Mouse (Mus musculus) neural tube, embryonic 14.5 days (tissue): ENCODE measurements around the gene Polr2l. TPM values are rescaled to one million over a fixed set of nuclear protein-coding genes. Genes with fewer than 3 reads are reported as not detected.

Experiments
- ATAC-seq: fragments of 200-750 bp; cut with Nextera tagmentation; 2 replicates; pipeline ENCODE4 v1.8.0; 2017; ENCODE audit warnings: low read depth, mild to moderate bottlenecking, moderate TSS enrichment, moderate library complexity
- H3K27ac ChIP-seq: fragments of 300-500 bp; sonication (generic); 2 replicates; pipeline ENCODE4 v1.5.1; 2014; ENCODE audit warnings: low read depth, mild to moderate bottlenecking, control low read depth, low read length, moderate library complexity, mixed read lengths
- H3K27me3 ChIP-seq: fragments of 300-500 bp; sonication (generic); 2 replicates; pipeline ENCODE4 v1.6.1; 2014; ENCODE audit warnings: low read length; ENCODE audit not compliant: control insufficient read depth, insufficient read depth
- H3K36me3 ChIP-seq: fragments of 300-500 bp; sonication (generic); 2 replicates; pipeline ENCODE4 v1.6.1; 2014; ENCODE audit warnings: low read length, mixed read lengths; ENCODE audit not compliant: control insufficient read depth, insufficient read depth
- H3K4me1 ChIP-seq: fragments of 300-500 bp; sonication (generic); 2 replicates; pipeline ENCODE4 v1.6.1; 2014; ENCODE audit warnings: low read length; ENCODE audit not compliant: control insufficient read depth, insufficient read depth
- H3K4me2 ChIP-seq: fragments of 300-500 bp; sonication (generic); 2 replicates; pipeline ENCODE4 v1.6.1; 2014; ENCODE audit warnings: mild to moderate bottlenecking, low read depth, low read length, control low read depth
- H3K4me3 ChIP-seq: fragments of 300-500 bp; sonication (generic); 2 replicates; pipeline ENCODE4 v1.5.1; 2014; ENCODE audit warnings: low read depth, low read length, control low read depth, mixed read lengths
- H3K9ac ChIP-seq: fragments of 300-500 bp; sonication (generic); replicated peaks from 2 replicates; pipeline ENCODE4 v1.6.1; 2014; ENCODE audit warnings: low read depth, mild to moderate bottlenecking, control low read depth, low read length, mixed read lengths
- H3K9me3 ChIP-seq: fragments of 300-500 bp; sonication (generic); 2 replicates; pipeline ENCODE4 v1.6.1; 2016; ENCODE audit warnings: low read length; ENCODE audit not compliant: control insufficient read depth
- WGBS: fragments of 180-500 bp; shearing (Covaris S2); extraction: QIAGEN DNeasy Blood & Tissue Kit; methylation state at CpG from one replicate; pipeline ENCODE4 v1.1.7; 2014; 5-methylcytosine and 5-hydroxymethylcytosine counted together
- polyA plus RNA-seq: library from polyadenylated mRNA; unstranded; fragments of >200 nt; fragmentation: Nextera tagmentation; extraction: Ambion mirVana; gene quantifications from 2 replicates; pipeline ENCODE4 v1.2.1, GENCODE M21; 2014

The Polr2l gene
- polyA plus RNA-seq, 1 experiment from 2014 or later, result 87.3 TPM

DNA sequence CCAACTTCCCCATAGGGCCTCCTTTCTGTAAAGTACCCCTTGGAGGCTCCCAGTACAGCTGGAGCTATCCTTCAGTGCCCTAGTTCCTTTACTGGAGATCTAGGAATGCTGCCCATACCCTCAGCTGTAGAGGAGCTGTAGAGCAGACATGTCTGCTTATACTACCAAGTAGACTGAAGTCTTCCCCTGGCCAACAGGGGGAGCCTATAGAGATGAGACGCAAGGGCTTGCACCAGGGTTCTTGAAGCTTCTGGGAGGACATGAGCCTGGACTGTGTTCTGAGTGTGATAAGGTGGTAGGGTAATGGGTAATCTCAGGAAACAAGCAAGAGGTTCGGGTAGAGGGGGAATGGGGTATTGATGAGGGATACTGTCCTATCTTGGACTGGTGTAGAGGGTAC is 16.2 kb upstream of the Polr2l start:
- Histone ChIP-seq H3K27me3 (no peaks in the 10 kb centered on the region), H3K4me1 (no peaks in the 10 kb centered on the region), H3K27ac (no peak overlapping the region), H3K4me2 (no peak overlapping the region), H3K36me3 (no peaks in the 10 kb centered on the region), H3K9me3 (no peaks in the 10 kb centered on the region), H3K4me3 (no peak overlapping the region), H3K9ac (no peak overlapping the region)
- ATAC-seq, result no peak
- 85% methylated on average over 2 of the region's 2 CpGs for WGBS

DNA sequence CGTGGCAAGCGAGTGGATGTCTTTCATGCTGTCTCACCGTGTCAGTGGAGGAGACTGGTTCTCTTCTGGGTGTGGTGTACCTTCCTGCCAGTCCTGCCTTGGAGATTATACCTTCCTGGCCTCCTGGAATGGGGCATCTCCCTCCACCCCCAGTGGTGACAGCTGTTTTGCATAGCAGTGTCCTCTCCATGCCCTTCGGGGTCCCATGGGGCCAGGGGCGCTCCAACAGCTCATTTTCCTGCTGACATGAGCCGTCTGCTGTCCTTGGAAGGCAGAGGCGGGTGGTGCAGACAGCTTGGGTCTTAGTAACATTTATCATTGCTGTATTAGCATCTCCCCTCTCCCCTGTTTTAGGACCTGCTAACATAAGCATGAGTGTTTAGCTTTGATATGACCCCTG is 12.2 kb upstream of the Polr2l start:
- no peaks in the 10 kb centered on the region for H3K9me3 ChIP-seq
- H3K9ac ChIP-seq, result no peak overlapping the region
- peaks cover 4% of the 10 kb centered on the region; the same call in 1 of the 2 replicates for H3K27me3 ChIP-seq
- H3K4me2 ChIP-seq, result no peak overlapping the region
- no peaks in the 10 kb centered on the region for H3K36me3 ChIP-seq
- no peak overlapping the region for H3K27ac ChIP-seq
- no peak overlapping the region for H3K4me3 ChIP-seq
- WGBS, result 80% methylated on average over 7 of the region's 7 CpGs
- ATAC-seq, result no peak
- peaks cover 8% of the 10 kb centered on the region for H3K4me1 ChIP-seq

DNA sequence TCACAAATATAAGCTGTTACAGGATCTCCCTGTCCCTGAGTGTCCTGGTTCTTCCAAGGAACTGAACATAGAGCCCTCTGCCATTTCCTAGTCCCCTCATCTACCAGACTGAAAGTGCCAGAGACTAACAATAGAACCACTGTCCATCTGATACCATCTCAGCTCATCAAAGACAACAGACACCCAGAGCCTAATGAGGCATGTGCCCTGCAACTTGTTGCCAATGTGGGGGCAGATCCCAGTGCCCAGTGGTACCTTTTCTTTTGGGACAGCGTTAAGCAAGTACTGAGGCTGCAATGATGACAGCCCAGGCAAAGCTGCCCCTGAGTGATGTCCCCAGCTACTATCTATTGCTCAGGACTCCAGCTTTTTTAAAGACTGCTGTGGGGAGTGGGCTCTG is 11.3 kb upstream of the Polr2l start:
- Histone ChIP-seq H3K27ac (no peak overlapping the region), H3K4me3 (no peak overlapping the region), H3K27me3 (peaks cover 4% of the 10 kb centered on the region; the same call in 1 of the 2 replicates), H3K9ac (no peak overlapping the region), H3K36me3 (no peaks in the 10 kb centered on the region), H3K4me2 (no peak overlapping the region), H3K4me1 (peaks cover 13% of the 10 kb centered on the region), H3K9me3 (no peaks in the 10 kb centered on the region)
- no peak for ATAC-seq
- WGBS, result 95% methylated on average over 1 of the region's 1 CpGs

DNA sequence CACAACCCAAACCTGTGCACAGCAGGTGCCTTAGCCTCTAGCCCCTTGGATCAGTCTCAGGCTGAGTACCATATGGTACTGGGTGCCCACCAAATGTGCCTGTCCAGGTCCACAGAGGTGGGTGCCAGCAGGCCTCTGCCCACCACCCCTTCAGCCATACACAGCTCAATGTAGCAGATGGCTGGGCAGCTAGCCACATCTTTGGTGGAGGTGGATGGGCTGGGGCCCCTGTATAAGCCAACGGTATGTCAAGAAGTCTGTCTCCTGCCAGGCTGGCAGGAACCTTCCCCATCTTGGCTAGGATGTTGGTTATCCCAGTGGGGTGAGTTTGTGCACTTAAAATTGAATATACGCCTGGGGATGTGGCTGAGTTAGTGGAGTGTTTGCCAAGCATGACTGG is 10.7 kb upstream of the Polr2l start:
- no peak for ATAC-seq
- no peak overlapping the region for H3K9ac ChIP-seq
- H3K9me3 ChIP-seq, result no peaks in the 10 kb centered on the region
- peaks cover 16% of the 10 kb centered on the region for H3K4me1 ChIP-seq
- H3K27me3 ChIP-seq, result peaks cover 4% of the 10 kb centered on the region; the same call in 1 of the 2 replicates
- H3K27ac ChIP-seq, result no peak overlapping the region
- WGBS, result 84% methylated on average over 2 of the region's 2 CpGs
- H3K36me3 ChIP-seq, result no peaks in the 10 kb centered on the region
- H3K4me2 ChIP-seq, result no peak overlapping the region
- H3K4me3 ChIP-seq, result no peak overlapping the region

DNA sequence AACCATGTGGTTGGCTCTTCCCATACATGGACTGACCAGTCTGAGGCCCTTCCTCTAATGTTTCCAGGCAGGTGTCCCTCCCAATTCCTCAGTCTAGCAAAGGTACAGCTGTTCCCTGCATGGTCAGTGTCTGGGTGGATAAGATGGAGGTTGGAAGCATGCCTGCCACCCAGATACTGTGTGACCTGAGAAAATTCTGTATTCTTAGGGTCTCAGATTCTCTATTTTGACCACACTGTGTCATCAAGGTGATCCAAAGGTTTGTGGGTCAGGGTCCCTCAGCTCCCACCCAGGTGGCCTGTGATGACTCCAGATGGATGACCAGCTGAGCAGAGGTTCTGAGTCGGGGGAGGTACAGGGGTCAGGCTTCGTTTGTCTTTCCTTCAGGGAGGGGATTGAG is 10.3 kb upstream of the Polr2l start:
- Histone ChIP-seq H3K9me3 (no peaks in the 10 kb centered on the region), H3K4me2 (no peak overlapping the region), H3K36me3 (no peaks in the 10 kb centered on the region), H3K4me3 (no peak overlapping the region), H3K4me1 (peaks cover 16% of the 10 kb centered on the region), H3K27ac (no peak overlapping the region), H3K27me3 (peaks cover 4% of the 10 kb centered on the region; the same call in 1 of the 2 replicates), H3K9ac (no peak overlapping the region)
- no peak for ATAC-seq
- 71% methylated on average over 2 of the region's 2 CpGs for WGBS

DNA sequence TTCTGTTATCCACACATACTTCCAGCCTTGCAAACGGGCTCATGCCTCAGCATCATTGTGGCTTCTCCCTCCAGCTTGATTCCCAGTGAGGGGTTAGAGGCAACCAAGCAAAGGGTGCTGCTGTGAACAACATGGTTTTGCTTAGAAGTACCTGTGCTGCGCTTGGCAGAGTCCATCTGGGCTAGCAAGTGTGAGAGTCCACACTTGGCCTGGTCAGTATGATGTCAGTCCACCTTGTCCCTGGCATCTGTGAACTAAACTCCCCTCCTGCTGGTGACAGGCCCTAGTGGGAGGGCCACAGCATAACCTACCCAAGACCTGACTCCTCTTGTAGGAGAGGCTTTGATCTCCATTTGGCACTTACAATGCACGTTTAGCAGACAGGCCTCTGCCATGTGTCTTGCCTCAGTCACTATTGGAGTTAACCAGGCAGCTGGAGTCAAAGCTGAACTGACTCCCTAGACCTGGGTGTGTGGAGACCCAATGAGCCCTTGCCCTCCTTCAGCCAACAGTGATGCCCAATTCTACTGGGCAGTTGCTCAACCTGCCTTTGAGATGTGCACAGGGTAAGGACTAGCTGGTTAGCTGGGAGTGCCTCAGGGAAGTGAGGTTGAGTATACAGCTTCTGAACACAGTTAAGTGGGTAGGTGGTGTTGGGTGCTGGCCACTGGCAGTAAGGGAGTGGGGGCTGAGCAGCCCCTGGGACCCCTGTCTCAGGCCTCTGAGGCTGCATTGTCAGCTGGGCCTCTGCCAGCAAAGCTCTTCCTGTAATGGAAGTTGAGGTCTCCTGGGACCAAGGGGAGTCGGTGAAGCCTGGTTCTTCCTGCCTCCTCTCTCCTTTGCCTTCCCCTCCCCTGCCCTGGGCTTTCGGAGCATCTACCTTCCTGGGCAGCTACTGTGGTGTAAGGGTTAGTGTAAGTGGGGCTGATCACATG is 9.5 kb upstream of the Polr2l start:
- H3K9ac ChIP-seq, result no peak overlapping the region
- peaks cover 4% of the 10 kb centered on the region; the same call in 1 of the 2 replicates for H3K27me3 ChIP-seq

DNA sequence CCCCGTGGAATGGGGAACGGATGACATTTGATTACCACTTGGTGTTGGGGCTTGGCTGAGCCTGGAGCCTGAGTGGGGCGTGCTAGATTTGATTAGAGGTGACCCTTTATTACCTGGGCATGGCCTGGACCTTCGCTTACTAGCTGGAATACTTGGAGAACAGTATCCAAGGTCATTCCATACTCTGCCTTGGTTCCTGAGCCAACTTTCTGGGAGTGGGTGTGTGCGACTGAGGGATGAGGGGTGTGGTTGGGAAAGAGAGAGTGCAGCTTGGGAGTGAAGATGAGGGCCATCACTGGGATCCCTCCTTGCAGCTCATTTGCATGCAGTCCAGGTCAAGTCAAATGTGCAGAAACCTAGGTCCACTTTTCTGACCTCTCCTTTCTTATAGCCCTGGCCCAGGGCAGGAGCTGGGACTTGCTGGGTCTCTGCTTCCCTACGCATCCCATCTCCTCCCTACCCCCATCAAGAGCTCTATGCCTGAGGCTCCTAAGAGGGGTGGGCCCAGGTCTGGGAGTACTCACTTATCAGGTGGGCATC is 8.3 kb upstream of the Polr2l start:
- Histone ChIP-seq H3K4me3 (peak overlapping the region; percentile 65), H3K36me3 (no peaks in the 10 kb centered on the region), H3K9me3 (no peaks in the 10 kb centered on the region), H3K4me1 (peaks cover 16% of the 10 kb centered on the region), H3K27ac (no peak overlapping the region), H3K9ac (peak overlapping the region; percentile 81; the same call in 1 of the 2 replicates), H3K4me2 (peak overlapping the region; percentile 88), H3K27me3 (peaks cover 4% of the 10 kb centered on the region; the same call in 1 of the 2 replicates)
- ATAC-seq, result no peak
- 77% methylated on average over 6 of the region's 6 CpGs for WGBS

More for the DNA sequence above, 9.5 kb upstream of the Polr2l start:
- WGBS, result 75% methylated on average over 5 of the region's 5 CpGs
- H3K4me2 ChIP-seq, result 0 out of 2 replicates have a peak overlapping the region, but pooled peaks have one; percentile 8
- no peak for ATAC-seq
- peaks cover 16% of the 10 kb centered on the region for H3K4me1 ChIP-seq
- H3K9me3 ChIP-seq, result no peaks in the 10 kb centered on the region
- no peak overlapping the region for H3K27ac ChIP-seq
- H3K4me3 ChIP-seq, result no peak overlapping the region
- no peaks in the 10 kb centered on the region for H3K36me3 ChIP-seq

DNA sequence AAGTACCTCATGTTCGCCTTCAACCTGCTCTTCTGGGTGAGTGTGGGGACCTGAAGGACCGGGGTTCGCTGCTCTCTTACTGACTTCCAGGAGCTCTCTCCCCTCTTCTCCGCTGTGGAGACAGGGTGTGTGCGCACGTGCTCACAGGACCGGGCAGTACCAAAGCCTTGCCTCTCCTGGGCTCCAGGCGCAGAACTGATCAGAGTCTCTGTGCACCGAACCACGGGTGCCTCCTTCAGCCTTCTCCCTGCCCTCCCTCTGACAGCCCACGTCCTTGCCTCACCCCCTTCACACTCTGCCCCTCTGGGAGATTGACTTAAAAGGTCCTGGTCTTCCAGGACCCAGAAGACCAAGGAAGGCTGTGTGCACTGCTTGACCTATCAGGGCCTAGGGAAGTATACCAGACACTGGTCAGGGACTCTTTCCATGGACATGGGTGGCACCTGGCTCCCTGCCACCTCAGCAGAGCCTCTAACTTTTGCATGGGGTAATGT is 7.6 kb upstream of the Polr2l start:
- ATAC-seq, result no peak
- H3K9ac ChIP-seq, result peak overlapping the region; percentile 81
- H3K36me3 ChIP-seq, result no peaks in the 10 kb centered on the region
- H3K4me2 ChIP-seq, result peak overlapping the region; percentile 88
- peak overlapping the region; percentile 65 for H3K4me3 ChIP-seq
- no peaks in the 10 kb centered on the region for H3K9me3 ChIP-seq
- peak overlapping the region; percentile 62; the same call in 1 of the 2 replicates for H3K27ac ChIP-seq
- H3K27me3 ChIP-seq, result peaks cover 4% of the 10 kb centered on the region; the same call in 1 of the 2 replicates
- H3K4me1 ChIP-seq, result peaks cover 16% of the 10 kb centered on the region
- 1% methylated on average over 11 of the region's 11 CpGs for WGBS
